Mouse (Mus musculus) lung, embryonic 16.5 days (tissue): ENCODE measurements around the gene 2610042L04Rik. TPM values are rescaled to one million over a fixed set of nuclear protein-coding genes. Genes with fewer than 3 reads are reported as not detected.
"Not testable (repeated sequence)": the region's sequence is repeated elsewhere in the genome, so short reads cannot be mapped to it uniquely, and the experiment has no call there.

Source experiments
- ATAC-seq: fragments of 200-750 bp; cut with Nextera tagmentation; 2 replicates; pipeline ENCODE4 v1.8.0; 2017; ENCODE audit warnings: low read depth, mild to moderate bottlenecking, moderate library complexity
- H3K27ac ChIP-seq: fragments of 300-500 bp; sonication (generic); 2 replicates; pipeline ENCODE4 v1.5.1; 2014; ENCODE audit warnings: mild to moderate bottlenecking, control low read depth, low read length
- H3K27me3 ChIP-seq: fragments of 300-500 bp; sonication (generic); 2 replicates; pipeline ENCODE4 v1.6.1; 2014; ENCODE audit warnings: low read depth, low read length, mixed read lengths; ENCODE audit not compliant: control insufficient read depth, insufficient read depth
- H3K36me3 ChIP-seq: fragments of 300-500 bp; sonication (generic); 2 replicates; pipeline ENCODE4 v1.6.1; 2014; ENCODE audit warnings: low read length; ENCODE audit not compliant: control insufficient read depth, insufficient read depth
- H3K4me1 ChIP-seq: fragments of 300-500 bp; sonication (generic); replicated peaks from 2 replicates; pipeline ENCODE4 v1.6.1; 2014; ENCODE audit warnings: low read length, mixed read lengths; ENCODE audit not compliant: control insufficient read depth, insufficient read depth
- H3K4me2 ChIP-seq: fragments of 300-500 bp; sonication (generic); 2 replicates; pipeline ENCODE4 v1.6.1; 2014; ENCODE audit warnings: low read depth, low read length, control low read depth
- H3K4me3 ChIP-seq: fragments of 300-500 bp; sonication (generic); 2 replicates; pipeline ENCODE4 v1.5.1; 2014; ENCODE audit warnings: mild to moderate bottlenecking, low read length, control low read depth
- H3K9ac ChIP-seq: fragments of 300-500 bp; sonication (generic); 2 replicates; pipeline ENCODE4 v1.6.1; 2014; ENCODE audit warnings: low read length, control low read depth
- H3K9me3 ChIP-seq: fragments of 300-500 bp; sonication (generic); 2 replicates; pipeline ENCODE4 v1.6.1; 2016; ENCODE audit warnings: low read length; ENCODE audit not compliant: control insufficient read depth
- WGBS: fragments of 180-500 bp; shearing (Covaris S2); extraction: QIAGEN DNeasy Blood & Tissue Kit; methylation state at CpG from one replicate; pipeline ENCODE4 v1.1.7; 2014; 5-methylcytosine and 5-hydroxymethylcytosine counted together
- polyA plus RNA-seq: library from polyadenylated mRNA; unstranded; fragments of >200 nt; fragmentation: Nextera tagmentation; extraction: Ambion mirVana; gene quantifications from 2 replicates; pipeline ENCODE4 v1.2.1, GENCODE M21; 2015

2610042L04Rik gene
- 0.10 and 0.35 TPM in 2 replicates for polyA plus RNA-seq

DNA sequence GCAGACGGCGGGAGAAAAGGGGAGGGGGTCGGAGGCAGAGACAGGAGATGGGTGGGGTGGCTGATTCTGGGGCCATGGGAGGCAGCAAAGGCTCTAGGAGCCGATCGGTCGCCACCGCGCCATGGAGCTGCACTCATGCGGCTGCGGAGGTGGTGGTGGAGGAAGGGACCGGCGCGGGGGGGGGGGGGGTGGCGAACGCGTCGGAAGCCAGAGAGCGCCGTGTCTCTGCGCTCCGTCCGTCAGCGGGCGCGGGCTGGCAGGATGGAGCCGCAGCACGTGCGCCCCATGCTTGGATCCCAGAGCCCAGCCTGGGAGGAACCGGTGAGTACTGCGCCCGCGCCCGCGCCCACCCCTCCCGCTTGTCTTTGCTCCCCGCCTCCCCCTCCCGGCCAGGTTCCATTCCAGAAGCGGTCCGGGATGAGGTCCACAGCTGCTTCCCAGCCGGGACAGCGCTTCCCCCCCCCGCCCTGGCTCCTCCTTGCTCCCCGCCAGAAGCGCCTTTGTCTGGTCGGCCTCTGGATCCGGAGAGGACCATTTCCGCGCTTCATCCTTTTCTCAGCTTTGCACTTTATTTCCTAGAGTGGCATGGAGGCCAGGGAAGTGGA, at the start of gene 2610042L04Rik:
TSS of gene 2610042L04Rik (plus strand) at position 288 of the 605 bp plus-strand sequence.
- Histone ChIP-seq H3K4me3 (peak within 1 kb of the TSS; percentile 33), H3K4me2 (peak within 1 kb of the TSS; percentile 58)
- H3K36me3 ChIP-seq, H3K27me3 ChIP-seq, H3K27ac ChIP-seq, H3K9ac ChIP-seq, H3K4me1 ChIP-seq, ATAC-seq, H3K9me3 ChIP-seq: not testable (repeated sequence)
- 0% methylated on average over 17 of the region's 48 CpGs for WGBS

DNA sequence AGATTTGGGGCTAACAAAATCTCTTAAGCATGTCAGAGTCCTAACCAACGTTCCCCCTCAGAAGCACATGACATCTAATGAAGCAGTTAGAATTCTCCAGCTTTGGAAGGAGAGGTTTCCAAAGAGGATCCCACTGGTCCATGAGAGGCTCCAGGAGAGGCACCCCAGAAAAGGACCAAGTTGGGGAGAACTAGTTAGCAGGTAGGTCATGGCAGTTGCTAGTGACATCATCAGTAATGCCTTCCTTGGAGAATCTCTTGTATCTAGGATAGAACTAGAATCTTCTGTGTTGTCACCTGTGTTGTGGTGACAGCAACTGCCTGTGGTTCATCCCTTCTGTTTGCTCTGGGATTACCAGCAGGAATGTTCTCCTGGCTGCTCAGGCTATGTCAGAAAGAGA, 17.6 kb upstream of the 2610042L04Rik start, which contains the start of gene Gm3149:
TSS of gene Gm3149 (plus strand) at position 301 of the 400 bp plus-strand sequence.
- not testable (repeated sequence) for ATAC-seq, H3K27ac ChIP-seq, H3K4me1 ChIP-seq, H3K36me3 ChIP-seq, H3K9ac ChIP-seq, H3K27me3 ChIP-seq, H3K4me2 ChIP-seq, H3K9me3 ChIP-seq, H3K4me3 ChIP-seq
- no CpG with 5 or more reads among the region's 1 CpGs for WGBS

DNA sequence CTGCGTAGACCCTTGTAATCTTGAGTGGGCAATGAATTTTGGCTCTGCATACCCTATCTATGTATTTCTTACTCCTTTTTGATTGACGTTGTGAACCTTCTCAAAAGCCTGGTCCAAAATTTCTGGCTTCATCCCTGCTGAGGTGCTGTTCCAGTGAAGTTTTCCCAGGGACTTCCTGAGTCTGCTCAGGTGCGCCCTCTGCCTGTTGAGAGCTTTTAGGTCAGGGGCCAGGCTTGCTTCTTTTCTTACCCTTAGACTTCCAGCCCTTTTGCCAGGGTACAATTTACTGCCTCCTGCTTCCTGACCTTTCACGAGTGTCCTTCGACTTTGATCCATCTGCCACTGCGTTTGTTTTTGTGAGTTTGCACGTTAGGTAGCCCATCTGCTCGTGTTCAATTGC, 943 bp downstream of the 2610042L04Rik start:
- not testable (repeated sequence) for H3K27ac ChIP-seq, H3K9ac ChIP-seq, H3K4me1 ChIP-seq, H3K4me3 ChIP-seq, H3K9me3 ChIP-seq, H3K36me3 ChIP-seq, H3K27me3 ChIP-seq, ATAC-seq, H3K4me2 ChIP-seq
- WGBS, result 4% methylated on average over 7 of the region's 8 CpGs

DNA sequence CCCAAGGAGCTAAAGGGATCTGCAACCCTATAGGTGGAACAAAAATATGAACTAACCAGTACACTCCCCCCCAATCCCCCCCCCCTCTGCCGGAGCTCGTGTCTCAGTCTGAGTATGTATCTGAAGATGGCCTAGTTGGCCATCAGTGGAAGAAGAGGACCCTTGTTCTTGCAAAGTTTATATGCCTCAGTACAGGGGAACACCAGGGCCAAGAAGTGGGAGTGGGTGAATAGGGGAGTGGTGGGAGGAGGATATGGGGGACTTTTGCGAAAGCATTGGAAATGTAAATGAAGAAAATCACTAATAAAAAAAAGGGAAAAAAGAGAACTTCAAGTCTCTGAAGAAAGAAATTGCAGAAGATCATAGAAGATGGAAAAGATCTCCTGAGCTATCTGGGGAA, 34.4 kb downstream of the 2610042L04Rik start:
- H3K9ac ChIP-seq, ATAC-seq, H3K27ac ChIP-seq, H3K9me3 ChIP-seq, H3K4me2 ChIP-seq, H3K4me1 ChIP-seq, H3K36me3 ChIP-seq, H3K4me3 ChIP-seq, H3K27me3 ChIP-seq: not testable (repeated sequence)
- WGBS, result 86% methylated on average over 3 of the region's 3 CpGs

DNA sequence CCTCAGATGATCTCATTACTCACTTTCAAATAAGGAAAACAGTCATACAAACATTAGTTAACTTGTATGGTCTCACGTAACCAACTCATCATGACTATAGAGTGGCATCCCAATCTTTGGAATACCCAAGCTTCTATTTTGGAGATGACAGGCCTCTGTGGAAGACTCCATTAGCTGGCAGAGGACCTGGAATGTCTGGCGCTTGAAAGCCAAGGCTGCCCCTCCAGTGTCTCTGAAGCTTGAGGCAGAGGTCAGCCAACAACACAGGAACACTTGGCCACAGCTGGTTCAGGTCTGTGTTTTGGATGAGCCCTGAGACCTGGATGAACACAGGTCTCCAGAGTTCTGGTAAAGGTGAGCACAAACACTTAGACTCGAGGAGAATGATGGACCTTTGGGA, 35.1 kb downstream of the 2610042L04Rik start:
- not testable (repeated sequence) for H3K27ac ChIP-seq, H3K27me3 ChIP-seq, ATAC-seq, H3K9me3 ChIP-seq, H3K4me3 ChIP-seq, H3K4me2 ChIP-seq, H3K4me1 ChIP-seq, H3K9ac ChIP-seq, H3K36me3 ChIP-seq
- 76% methylated on average over 3 of the region's 3 CpGs for WGBS

DNA sequence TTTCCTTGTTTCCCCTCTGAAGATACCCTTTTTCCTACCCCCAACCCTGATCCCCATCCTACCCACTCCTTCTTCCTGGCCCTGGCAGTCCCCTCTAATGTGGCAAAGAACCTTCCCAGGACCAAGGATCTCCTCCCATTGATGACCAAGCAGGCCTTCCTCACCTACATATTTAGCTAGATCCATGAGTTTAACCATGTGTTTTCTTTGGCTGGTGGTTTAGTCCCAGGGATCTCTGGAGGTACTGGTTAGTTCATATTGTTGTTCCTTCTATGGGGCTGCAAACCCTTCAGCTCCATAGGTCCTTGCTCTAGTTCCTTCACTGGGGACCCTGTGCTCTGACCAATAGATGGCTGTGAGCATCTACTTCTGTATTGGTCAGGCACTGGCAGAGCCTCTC, 43.3 kb downstream of the 2610042L04Rik start:
- H3K4me2 ChIP-seq, H3K9me3 ChIP-seq, ATAC-seq, H3K4me1 ChIP-seq, H3K9ac ChIP-seq, H3K4me3 ChIP-seq, H3K36me3 ChIP-seq, H3K27ac ChIP-seq, H3K27me3 ChIP-seq: not testable (repeated sequence)

DNA sequence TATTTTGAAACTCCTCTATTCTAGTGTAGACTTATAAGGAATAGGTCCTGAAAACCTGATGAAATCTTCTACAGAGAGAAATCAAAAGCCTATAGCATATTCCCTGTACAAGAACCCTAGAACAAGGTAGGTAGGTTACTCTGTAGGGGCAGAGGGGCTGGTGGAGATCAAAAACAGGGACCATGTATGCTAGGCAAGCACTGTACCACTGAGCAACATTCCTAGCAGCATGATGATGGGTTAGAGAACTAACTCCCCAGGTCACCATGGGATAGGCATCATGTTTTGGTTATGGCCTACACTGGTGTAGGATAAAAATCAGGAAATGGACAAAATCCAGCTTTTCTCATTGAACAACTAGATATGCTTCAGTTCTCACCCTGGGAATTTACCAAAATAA, 51.0 kb downstream of the 2610042L04Rik start:
- not testable (repeated sequence) for H3K4me2 ChIP-seq, H3K9ac ChIP-seq, H3K27me3 ChIP-seq, ATAC-seq, H3K27ac ChIP-seq, H3K36me3 ChIP-seq, H3K9me3 ChIP-seq, H3K4me3 ChIP-seq, H3K4me1 ChIP-seq

DNA sequence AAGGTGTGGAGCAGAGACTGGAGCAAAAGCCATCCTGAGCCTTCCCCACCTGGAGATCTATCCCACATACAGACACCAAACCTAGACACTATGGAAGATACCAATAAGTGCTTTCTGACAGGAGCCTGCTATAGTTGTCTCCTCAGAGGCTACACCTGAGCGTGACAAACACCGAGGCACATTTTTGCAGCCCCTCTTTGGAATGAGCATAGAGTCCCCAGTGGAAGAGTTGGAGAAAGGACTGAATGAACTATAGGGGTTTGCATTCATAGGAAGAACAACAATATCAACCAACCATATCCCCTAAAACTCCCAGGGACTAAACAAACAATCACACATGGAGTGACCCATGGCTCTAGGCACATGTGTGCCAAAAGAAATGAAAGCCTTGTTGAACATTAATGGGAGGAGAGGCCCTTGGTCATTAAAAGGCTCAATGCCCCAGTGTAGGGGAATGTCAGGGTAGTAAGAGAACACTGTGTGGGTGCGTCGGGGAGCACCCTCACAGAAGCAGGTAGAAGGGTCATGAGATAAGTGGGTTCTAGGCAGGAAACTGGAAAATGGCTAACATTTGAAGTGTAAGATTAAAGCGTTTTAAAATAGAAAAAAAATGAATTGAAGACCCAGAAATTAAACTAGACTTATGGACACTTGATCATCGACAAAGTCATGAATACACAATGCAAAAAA, 58.4 kb downstream of the 2610042L04Rik start:
- not testable (repeated sequence) for H3K27ac ChIP-seq, H3K36me3 ChIP-seq, H3K27me3 ChIP-seq, H3K4me2 ChIP-seq, ATAC-seq, H3K9ac ChIP-seq, H3K9me3 ChIP-seq, H3K4me3 ChIP-seq, H3K4me1 ChIP-seq
- WGBS, result 64% methylated on average over 2 of the region's 6 CpGs

DNA sequence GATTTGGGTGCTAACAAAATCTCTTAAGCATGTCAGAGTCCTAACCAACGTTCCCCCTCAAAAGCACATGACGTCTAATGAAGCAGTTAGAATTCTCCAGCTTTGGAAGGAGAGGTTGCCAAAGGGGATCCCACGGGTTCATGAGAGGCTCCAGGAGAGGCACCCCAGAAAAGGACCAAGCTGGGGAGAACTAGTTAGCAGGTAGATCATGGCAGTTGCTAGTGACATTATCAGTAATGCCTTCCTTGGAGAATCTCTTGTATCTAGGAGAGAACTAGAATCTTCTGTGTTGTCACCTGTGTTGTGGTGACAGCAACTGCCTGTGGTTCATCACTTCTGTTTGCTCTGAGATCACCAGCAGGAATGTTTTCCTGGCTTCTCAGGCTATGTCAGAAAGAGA, 62.7 kb downstream of the 2610042L04Rik start, which contains the start of gene Gm3159:
TSS of gene Gm3159 (plus strand) at position 301 of the 400 bp plus-strand sequence.
- H3K27me3 ChIP-seq, H3K4me3 ChIP-seq, H3K27ac ChIP-seq, H3K4me2 ChIP-seq, ATAC-seq, H3K4me1 ChIP-seq, H3K9ac ChIP-seq, H3K36me3 ChIP-seq, H3K9me3 ChIP-seq: not testable (repeated sequence)
- WGBS, result 43% methylated on average over 1 of the region's 3 CpGs
